Mouse (Mus musculus) T-helper 17 cell (primary cell): ENCODE data around the gene Nfkbiz.

Source experiments
- in situ Hi-C, 2 experiments: fragments of 300-600 bp; cut with MboI, MseI; formaldehyde crosslinking; loops; 1 replicate in 1 of 2; 2 replicates in 1 of 2; pipeline ENCODE4 v1.15.1; 2025; ENCODE audit warnings: high pct_unique_total_duplicates in 2 of 2

The Nfkbiz gene

DNA sequence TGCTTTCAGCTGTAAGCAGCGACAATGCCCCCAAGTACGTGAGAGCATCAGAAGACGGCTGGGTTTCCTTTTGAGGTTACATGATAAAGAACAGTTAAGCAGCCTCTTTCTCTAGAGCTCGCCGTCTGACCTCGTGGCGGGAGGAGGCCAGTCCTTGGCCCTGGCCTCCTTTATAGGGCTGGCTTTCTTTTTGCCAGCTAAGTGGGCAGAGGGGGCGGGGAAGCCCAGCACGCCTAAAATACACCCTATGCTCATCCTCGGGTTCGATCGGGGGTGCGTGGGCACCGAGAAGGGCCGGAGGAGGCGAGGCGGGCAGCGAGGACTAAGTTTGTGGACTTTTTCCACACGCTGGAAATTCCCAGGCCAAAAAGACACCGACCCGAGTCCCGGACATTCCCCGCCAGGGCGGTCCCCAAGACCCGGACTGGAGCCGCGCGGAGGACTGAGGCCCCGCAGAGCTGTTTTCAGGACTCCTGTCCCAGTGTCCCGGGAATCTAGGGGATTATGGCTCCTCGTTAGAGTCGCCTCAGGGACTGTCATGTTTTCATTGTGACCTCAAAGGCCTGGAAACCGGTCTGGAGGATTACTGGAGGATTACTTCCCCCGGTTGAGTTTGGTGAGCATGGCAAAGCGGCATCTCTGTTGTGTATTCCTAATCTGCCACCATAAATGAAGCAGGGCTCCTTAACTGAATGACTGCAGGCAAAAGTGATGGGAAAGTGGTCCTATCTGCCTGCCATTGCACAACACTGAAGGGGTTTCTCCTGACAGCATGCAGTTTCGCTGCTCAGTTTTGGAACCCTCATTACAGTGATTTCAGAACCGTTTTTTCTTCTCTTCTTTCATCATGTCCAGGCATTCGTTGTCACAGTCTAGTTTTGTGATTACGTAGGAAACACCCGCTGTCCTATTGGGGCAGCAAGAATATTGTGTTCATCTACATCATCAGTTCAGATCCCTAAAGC is at the start of gene Nfkbiz:
Gene Nfkbiz (minus strand): TSS at position 390 of the 965 bp plus-strand sequence.
- in situ Hi-C loops = loop anchor here in 1 of 2 experiments (5.0 kb wide), 1 partner anchor 59 kb away; the partner anchor contains the start of gene Nxpe3

GRCm38 (mm10) chr16:55887814-55888583 is 49.3 kb upstream of the Nfkbiz start:
- in situ Hi-C loops = no loop called here

- in situ Hi-C loops = no loop called here
Observed at GRCm38 (mm10) chr16:55884246-55884645, 45.5 kb upstream of the Nfkbiz start.

- in situ Hi-C loops = no loop called here
Observed at GRCm38 (mm10) chr16:55876025-55876424, 37.3 kb upstream of the Nfkbiz start.

DNA sequence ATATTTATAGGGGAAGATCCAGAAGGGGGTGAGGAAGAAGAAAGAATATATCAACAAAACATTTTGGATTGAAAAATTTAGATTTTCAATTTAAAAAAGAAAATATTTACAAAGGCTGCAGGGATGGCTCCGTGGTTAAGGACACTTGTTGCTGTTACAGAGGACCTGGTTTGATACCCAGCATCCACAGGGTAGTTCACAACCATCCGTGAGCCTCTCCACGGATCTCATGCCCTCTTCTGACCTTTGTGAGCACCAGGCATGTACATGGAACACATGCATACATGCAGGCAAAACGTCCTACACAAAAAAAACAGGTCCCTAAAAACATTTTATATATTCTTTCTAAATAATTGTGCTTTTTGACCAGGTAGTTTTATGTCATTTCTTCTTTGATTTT is 25.1 kb upstream of the Nfkbiz start:
- in situ Hi-C loops = loop anchor here (10.0 to 25.0 kb wide), 3 partner anchors 352 to 852 kb away; no protein-coding TSS in a partner anchor

- in situ Hi-C loops = loop anchor here (10.0 to 25.0 kb wide), 3 partner anchors 351 to 851 kb away; no protein-coding TSS in a partner anchor
Observed at GRCm38 (mm10) chr16:55863149-55863815, 24.6 kb upstream of the Nfkbiz start.

GRCm38 (mm10) chr16:55861104-55861503 is 22.4 kb upstream of the Nfkbiz start:
- in situ Hi-C loops = loop anchor here (10.0 to 25.0 kb wide), 3 partner anchors 349 to 849 kb away; no protein-coding TSS in a partner anchor

- in situ Hi-C loops = loop anchor here (10.0 to 25.0 kb wide), 3 partner anchors 135 to 847 kb away; no protein-coding TSS in a partner anchor
Observed at GRCm38 (mm10) chr16:55859421-55859820, 20.7 kb upstream of the Nfkbiz start.

DNA sequence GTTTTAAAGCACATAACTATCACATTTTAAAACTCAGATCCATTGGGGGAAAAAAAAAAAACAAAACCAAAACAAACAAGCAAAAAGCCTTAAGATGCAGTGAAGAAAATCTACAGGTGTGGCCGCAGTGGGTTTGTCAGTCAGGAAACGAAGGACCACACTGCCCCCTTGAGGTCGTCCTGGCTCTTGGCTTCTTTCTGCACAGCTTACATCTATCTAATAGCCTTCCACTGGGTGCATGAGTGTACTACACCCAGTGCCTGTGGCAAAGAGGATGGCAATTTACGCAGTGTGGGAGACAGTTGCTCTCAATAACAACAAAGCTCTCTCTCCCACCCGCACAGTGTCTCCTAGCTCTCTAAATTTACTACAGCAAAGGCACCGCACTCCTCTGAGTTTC is 19.8 kb upstream of the Nfkbiz start:
- in situ Hi-C loops = loop anchor here (10.0 to 25.0 kb wide), 3 partner anchors 134 to 846 kb away; no protein-coding TSS in a partner anchor

- in situ Hi-C loops = loop anchor here (10.0 to 25.0 kb wide), 3 partner anchors 128 to 841 kb away; no protein-coding TSS in a partner anchor
Observed at GRCm38 (mm10) chr16:55852943-55853727, 14.4 kb upstream of the Nfkbiz start.

DNA sequence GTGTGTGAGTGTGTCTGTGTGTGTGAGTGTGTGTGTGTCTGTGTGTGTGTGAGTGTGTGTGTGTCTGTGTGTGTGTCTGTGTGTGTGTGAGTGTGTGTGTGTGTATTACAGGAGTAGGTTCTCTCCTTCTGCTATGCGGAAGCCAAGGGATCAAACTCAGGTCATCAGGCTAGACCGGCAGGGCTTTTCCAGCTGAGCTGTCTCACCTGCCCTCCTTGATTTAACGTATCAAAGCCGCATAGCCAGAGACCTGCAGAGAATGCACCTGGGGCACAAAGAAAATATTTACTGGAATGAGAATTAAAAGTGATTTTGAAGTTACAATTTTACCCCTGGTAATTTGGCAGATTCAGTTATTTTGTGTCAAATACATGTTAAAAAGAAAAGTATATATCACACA is 13.8 kb upstream of the Nfkbiz start:
- in situ Hi-C loops = loop anchor here (10.0 to 25.0 kb wide), 3 partner anchors 128 to 840 kb away; no protein-coding TSS in a partner anchor

DNA sequence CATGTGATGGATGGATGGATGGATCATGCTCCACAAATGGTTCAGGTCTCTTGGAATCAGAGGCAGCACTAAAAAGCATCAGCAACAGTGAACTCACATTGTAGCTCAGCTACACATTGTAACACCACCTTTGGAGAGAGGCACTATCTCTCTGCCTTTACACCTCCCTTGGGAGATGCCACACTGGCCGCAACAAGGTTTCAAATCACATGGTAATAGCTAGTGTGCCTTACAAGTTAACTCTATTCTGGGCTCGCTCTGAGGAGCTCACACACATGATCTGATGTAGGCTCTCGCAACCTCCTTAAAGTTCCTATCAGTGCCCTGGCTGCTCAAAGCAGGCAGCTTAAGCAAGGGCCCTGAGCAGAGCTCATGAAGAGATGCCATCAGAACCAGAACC is 11.8 kb upstream of the Nfkbiz start:
- in situ Hi-C loops = loop anchor here (10.0 to 25.0 kb wide), 3 partner anchors 126 to 838 kb away; no protein-coding TSS in a partner anchor

- in situ Hi-C loops = loop anchor here in 1 of 2 experiments (5.0 kb wide), 1 partner anchor 35 kb away; no protein-coding TSS in a partner anchor
Observed at GRCm38 (mm10) chr16:55847679-55848078, 9.0 kb upstream of the Nfkbiz start.

- in situ Hi-C loops = loop anchor here in 1 of 2 experiments (5.0 kb wide), 1 partner anchor 33 kb away; no protein-coding TSS in a partner anchor
Observed at GRCm38 (mm10) chr16:55844847-55845246, 6.1 kb upstream of the Nfkbiz start.

- in situ Hi-C loops = no loop called here
Observed at GRCm38 (mm10) chr16:55843919-55844318, 5.2 kb upstream of the Nfkbiz start.

DNA sequence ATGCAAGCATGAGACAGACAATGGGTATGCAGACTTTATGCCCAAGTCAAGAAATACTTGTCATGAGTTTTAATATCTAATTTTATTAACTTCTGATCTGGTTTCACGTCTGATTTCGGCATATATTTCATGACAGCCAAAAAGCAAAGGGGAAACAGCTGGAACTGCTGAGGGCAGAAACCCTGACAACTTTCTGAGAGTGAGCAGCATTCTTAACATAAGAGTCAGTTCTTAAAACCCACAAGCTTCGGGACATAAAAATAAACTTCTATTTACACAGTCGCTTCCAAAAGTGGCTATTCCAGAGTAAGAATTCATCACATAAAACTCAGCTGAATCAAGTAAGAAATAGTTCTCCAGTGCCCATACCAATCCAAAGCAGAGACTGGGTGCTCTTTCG is 4.4 kb upstream of the Nfkbiz start:
- in situ Hi-C loops = no loop called here

- in situ Hi-C loops = no loop called here
Observed at GRCm38 (mm10) chr16:55841506-55841905, 2.8 kb upstream of the Nfkbiz start.

DNA sequence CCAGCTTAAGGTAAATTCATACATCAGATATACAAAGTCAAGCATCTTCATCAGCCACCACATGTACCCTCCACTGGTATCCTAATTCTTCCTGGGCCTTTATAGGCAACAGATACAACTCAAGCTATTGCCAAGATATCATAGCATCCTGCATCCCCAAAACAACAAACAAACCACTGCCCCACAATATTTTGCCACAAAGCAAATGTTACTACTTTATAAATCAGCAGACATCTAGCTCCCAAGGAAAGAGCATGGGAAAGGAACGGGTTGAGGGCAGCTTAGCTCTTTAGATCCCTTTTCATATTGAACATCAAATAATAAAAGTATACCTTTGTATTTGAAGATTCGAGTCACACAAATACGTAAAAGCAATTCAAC is 580 bp downstream of the Nfkbiz start:
- in situ Hi-C loops = loop anchor here in 1 of 2 experiments (5.0 kb wide), 1 partner anchor 59 kb away; the partner anchor contains the start of gene Nxpe3

DNA sequence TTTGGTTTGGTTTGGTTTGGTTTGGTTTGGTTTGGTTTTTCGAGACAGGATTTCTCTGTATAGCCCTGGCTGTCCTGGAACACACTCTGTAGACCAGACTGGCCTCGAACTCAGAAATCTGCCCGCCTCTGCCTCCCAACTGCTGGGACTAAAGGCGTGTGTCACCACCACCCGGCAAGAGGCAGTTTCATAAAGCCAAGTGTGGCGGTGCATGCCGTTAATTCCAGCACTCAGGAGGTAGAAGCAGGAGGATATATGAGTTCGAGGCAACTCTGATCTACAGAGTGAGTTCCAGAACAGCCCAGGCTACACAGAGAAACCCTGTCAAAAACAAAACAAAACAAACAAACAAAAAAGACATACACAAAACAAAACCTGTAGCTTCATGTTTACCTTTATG is 1.0 kb downstream of the Nfkbiz start:
- in situ Hi-C loops = loop anchor here in 1 of 2 experiments (5.0 kb wide), 1 partner anchor 60 kb away; the partner anchor contains the start of gene Nxpe3

DNA sequence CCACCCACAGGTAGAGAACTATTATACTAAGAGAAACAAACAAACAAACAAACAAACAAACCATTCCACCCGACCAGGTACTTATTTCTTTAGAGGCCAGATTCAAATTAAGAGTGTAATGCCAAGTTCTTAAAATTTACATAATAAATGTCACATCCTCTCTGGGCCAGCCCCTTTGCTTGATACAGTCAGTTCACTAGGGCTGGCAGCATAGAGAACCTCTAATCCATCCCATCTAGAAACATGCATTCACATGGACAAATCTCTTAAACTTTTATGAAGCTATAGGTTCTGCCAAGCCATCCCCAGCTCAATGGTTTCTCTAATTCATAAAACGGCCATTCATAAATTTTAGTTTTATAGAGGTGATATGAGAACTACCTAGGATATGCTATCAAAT is 1.5 kb downstream of the Nfkbiz start:
- in situ Hi-C loops = loop anchor here in 1 of 2 experiments (5.0 kb wide), 1 partner anchor 60 kb away; the partner anchor contains the start of gene Nxpe3
